Mouse (Mus musculus) left cerebral cortex, adult 18-20 months (tissue): ENCODE results near the gene Daxx. TPM values are rescaled to one million over a fixed set of nuclear protein-coding genes. Genes with fewer than 3 reads are reported as not detected.
"Not testable (repeated sequence)": the region's sequence is repeated elsewhere in the genome, so short reads cannot be mapped to it uniquely, and the experiment has no call there.

Experiments
- DNase-seq, 2 experiments: peaks; one replicate each; pipeline ENCODE4 v3.0.0; 2021 to 2022; ENCODE audit warnings: low spot score in 2 of 2, mixed read lengths in 1 of 2
- long read RNA-seq, 2 experiments: library from polyadenylated mRNA; stranded (forward); transcript quantifications; one replicate each; pipeline ENCODE4 v2.0.0; 2021
- total RNA-seq, 2 experiments: library from RNA; stranded (reverse); gene quantifications; 2 replicates each; pipeline ENCODE4 v1.2.3; 2021

Daxx gene
- total RNA-seq = 10 to 100 TPM; 27.4 to 34.7 TPM
- long read RNA-seq, experiment 1, transcript Daxx-201 (8 exons, 2,581 nt) = major isoform, 21 of 30 reads
- long read RNA-seq, experiment 1, partial matches to known transcripts = 3 of 30 reads
- long read RNA-seq, experiment 1, other reads (novel, unspliced or antisense) = 6 of 30 reads
- long read RNA-seq, experiment 2, transcript Daxx-201 (8 exons, 2,581 nt) = major isoform, 10 of 14 reads
- long read RNA-seq, experiment 2, partial matches to known transcripts = 2 of 14 reads
- long read RNA-seq, experiment 2, other reads (novel, unspliced or antisense) = 2 of 14 reads

DNA sequence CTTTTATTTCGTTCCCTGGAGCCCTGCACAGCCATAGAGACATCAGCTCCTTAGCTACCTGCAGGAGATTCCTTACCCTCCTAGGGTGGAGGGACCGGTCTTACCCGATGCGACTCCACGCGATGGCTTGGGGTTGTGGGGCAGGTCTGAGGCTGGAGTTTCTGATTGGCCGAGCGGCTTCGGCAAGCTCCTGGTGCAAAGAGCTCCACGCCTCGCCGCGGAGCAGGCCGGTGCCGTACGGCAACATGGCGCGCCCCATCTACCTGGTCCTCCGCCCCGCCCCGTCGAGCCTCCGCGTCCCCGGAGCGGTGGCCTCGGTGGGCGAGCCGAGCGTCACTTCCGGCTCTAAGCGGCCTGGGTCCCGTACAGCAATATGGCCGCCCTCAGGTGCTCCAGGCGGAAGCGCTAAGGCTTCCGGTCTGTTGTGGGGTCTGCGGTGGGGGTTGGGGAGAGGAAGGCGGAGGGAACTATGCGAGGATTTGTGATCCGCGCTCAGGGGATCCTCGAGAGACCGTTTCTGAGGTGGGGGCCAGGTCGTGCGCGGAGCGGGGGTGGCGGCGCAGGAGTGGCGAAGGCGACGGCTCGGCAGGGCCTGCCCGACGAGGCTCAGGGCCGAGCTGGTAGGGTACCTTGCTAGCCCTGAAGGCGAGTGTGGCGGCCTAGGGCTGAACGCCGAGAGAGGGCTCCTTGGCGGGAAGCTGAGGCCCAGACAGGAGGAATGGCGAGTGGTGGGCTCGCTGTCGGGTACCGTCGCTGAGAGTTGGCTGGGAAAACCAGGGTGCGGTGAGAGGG lies at the start of gene Daxx:
TSS of gene Daxx (plus strand) at position 338 of the 792 bp plus-strand sequence.
- peak; percentile 97 to 99 for DNase-seq

DNA sequence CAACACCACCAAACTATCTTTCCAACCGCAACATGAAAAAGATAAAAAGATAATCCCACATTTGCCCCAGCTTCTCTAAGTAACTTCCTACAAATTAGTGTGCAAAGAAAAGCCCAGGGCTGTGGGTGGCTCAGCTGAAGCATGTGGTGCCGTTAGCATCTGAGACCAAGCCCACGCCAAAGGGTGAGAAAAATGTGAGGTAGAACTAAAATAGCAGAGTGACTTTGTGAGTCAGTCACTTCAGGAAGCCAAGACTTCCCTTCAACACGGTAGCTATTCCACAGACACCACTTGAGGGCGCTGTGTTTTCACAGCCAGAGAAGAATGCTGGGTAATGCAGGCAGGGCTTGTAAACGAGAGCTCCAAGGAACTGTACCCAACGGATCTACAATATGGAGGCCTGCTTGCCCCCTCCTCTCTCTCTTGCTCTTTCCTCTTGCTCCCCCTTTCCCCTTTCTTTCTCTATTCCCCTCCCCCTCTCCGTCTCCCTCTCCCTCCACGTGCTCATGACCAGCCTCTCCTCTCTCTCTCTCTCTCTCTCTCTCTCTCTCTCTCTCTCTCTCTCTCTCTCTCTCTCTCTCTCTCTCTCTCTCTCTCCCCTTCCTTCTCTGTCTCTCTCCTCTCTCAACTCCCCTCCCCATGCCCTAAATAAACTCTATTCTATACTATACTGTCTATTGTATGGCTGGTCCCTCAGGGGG lies 43.7 kb upstream of the Daxx start:
- peak; percentile 80 to 85 for DNase-seq

DNA sequence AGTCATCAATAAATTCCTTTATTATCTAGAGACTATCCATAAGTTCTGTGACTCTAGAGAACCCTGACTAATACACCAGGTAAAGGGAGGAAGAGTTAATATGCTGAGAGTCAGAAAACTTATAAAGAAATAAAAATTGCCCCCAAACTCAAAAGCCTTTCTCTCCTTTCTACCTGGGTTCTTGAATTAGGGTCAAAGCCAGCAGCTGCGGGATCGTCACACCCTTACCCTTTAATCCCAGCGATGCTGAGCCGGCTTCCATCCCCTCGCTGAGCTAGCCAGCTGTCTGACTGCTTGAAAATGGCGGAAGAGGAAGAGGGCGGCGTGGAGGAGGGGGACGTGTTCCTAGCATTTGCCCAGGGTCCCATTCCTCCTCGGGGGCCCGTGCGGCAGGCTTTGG lies 35.7 kb upstream of the Daxx start, which contains the start of gene Gm7029:
TSS of gene Gm7029 (plus strand) at position 301 of the 400 bp plus-strand sequence.
- not testable (repeated sequence) for DNase-seq

DNA sequence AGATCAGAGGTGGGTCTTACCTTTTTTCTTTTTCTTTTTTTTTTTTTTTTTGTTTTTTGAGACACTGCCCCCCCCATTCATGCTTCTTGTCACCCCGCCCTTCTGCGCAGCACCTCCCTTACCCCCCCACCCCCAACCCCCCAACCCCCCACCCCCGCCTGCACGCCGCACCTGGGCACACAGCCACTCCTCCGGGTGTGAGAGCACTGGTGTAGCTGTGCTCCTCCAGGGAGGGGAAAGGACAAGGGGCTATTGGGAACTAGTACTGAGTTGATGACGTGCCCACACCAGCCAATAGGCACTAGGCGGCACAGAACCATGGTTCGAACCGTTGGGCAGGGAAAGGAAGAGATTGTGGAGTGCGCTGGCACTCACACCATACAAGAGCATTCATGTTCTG lies 34.8 kb upstream of the Daxx start:
- DNase-seq = no peak

DNA sequence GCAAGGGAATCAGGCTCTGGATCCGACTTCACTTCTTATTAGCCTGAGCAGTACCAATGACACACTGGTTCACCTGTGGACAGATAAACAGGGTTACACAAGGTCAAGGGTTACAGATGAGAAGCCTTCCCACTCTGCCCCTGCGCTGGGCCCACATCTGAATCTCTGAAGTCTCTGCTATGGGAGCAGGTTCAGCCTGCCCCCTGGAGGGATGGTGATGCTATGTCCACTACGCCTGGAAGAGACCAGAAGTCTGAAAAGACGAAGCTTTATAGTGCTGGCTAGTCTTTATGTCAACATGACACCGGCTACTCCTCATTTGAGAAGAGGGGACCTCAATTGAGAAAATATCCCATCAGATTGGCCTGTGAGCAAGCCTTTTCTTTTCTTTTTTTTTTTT lies 33.4 kb upstream of the Daxx start:
- peak in 1 of 2 experiments; percentile 7 for DNase-seq

DNA sequence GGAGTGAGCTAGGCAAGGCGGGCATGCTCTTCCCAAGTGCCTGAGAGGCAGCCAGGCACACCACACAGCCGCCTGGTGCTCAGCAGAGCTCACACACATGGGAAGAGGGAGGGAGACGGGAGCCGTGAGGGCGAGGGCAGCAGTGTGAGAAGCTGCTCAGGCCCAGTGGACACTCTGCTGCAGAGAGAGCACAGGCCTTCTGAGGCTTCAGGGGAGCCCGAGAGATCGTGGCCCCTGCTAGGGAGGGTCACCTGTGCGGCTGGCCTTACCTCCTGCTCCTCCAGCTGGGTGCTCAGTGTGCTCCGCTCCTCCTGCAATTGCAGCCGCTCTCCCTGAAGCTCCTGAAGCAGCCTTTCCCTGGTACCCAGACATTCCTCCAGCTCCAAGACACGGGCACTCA lies 24.9 kb upstream of the Daxx start:
- DNase-seq = not testable (repeated sequence)

DNA sequence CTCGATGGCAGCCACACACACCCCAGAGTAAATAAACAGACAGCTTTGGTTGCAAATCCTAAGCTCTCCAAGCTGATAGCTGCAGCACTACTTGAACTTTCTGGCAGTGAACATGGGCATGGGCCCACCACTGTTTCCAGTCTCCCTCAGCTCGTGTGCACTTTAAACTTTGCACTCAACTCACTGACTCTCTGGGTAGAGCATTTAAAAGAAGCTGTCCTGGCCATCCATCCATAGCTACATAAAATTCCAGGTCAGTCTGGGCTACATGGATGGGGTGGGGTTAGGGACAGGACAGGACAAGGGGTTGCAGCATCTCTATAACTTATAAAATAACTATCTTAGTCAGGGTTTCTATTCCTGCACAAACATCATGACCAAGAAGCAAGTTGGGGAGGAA lies 21.4 kb upstream of the Daxx start:
- not testable (repeated sequence) for DNase-seq

DNA sequence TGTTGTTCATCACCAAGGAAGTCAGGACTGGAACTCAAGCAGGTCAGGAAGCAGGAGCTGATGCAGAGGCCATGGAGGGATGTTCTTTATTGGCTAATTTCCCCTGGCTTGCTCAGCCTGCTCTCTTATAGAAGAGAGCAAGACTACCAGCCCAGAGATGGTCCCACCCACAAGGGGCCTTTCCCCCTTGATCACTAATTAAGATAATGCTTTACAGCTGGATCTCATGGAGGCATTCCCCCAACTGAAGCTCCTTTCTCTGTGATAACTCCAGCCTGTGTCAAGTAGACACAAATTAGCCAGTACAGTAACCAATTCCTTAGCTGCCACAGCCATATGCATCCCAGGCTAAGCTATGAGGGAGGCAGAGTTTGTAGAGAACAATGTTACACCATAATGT lies 21.0 kb upstream of the Daxx start:
- DNase-seq = not testable (repeated sequence)

DNA sequence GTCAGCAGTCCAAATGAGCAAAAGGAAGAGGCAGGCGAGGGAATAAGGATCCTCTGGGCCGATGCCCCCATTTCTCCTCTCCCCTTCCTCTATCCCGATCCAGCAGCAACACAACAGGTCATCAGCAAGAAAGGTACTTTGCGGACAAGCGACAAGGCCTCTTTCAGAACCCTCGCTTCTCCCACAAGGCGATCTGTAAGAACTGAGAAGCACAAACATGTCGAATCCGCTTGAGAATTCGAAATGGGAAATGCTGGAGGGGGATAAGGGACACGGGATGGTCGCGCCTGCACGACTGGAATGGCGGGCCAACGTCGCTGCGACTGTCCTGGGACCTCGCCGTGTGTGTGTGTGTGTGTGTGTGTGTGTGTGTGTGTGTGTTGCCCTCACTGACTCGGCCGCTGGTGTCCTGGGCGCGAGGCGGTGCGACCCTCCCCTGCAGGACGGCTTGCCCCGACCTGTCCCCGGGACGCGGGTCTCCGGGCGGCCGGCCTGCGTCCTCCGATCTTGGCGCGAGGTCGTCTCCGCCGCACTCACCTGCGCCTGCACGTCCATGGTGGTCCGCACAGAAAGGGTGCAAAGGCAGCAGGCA lies 19.2 kb upstream of the Daxx start:
- DNase-seq = not testable (repeated sequence)

DNA sequence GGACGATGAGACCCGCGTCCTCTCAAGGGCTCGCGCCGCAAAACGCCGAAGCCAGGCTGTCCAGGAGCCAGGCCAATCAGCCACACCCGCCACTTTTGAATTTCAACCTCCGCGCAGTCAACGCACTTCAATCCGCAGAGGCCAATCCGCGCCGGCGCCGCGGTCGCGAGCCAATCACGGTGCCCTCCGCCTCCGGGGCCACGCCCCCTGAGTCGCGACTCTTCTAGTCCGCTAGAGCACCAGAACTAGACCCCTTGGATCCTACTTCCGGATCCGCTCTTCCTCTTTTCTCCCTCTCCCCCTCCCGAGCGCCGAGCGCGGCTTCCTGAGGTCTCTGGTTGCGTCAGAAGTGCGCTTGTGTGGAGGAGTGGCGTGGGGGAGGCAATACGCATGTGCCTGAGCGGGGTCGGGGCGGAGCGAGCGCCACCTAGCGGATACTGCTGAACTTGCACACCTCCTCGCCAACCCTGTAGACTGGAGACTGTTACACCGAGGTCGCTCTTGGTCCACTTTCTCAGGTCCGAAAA lies 18.6 kb upstream of the Daxx start, which contains the start of gene Kifc1:
TSS of gene Kifc1 (minus strand) at position 129 of the 527 bp plus-strand sequence.
- peak; percentile 99 for DNase-seq

DNA sequence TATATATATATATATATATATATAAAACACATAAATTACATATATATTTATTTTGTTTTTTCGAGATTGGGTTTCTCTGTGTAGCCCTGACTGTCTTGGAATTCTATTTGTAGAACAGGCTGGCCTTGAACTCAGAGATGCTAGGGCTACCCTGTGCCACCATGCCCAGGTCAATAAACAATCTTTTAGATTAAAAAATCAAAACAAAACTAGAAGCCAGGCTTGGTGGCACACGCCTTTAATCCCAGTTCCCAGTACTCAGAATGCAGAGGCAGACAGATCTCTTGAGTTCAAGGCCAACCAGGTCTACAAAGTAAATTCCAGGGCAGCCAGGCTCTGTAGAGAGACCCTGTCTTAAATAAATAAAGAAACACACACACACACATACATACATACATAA lies 17.9 kb upstream of the Daxx start:
- DNase-seq = no peak

DNA sequence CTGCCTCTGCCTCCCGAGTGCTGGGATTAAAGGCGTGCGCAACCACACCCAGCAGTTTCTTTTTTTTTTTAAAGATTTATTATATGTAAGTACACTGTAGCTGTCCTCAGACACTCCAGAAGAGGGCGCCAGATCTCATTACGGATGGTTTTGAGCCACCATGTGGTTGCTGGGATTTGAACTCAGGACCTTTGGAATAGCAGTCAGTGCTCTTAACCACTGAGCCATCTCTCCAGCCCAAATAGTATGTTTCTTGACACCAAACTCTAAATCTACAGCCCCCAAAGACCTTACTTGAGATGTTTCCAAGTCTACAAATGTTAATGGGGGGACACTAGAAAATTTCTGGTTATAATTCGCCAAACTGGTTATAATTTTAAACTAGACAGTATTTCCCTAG lies 17.3 kb upstream of the Daxx start:
- not testable (repeated sequence) for DNase-seq

DNA sequence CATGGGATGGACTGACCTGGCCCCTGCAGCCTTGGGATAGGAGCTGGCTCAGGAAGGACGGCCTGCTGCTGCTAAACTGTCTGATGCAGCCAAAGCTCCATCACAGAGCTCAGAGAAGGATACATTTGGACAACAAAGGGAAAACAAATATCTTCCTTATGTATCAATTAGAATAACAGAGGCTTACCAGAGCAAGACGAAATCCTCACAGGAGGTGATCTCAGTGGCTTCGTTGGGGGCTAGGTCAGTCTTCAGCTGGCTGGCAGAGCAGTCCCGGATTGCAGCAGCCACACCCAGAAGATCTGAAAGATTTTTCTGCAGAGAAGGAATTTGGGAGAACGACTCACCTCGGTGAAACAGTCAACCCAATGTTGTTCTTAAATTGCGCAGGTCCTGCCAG lies 16.8 kb upstream of the Daxx start:
- no peak for DNase-seq

DNA sequence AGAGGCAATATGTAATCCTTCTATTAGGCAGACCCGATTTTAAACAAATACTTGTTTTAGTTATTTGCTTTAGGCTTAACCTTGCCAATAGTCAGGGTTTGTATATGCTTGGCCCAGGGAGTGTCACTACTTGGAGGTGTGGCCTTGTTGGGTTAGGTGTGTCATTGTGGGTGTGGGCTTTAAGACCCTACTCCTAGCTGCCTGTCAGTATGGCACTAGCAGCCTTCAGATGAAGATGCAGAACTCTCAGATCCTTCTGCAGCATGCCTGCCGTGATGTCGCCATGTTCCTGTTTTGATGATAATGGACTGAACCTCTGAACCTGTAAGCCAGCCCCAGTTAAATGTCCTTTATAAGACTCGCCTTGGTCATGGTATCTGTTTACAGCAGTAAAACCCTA lies 16.2 kb upstream of the Daxx start:
- DNase-seq = not testable (repeated sequence)

DNA sequence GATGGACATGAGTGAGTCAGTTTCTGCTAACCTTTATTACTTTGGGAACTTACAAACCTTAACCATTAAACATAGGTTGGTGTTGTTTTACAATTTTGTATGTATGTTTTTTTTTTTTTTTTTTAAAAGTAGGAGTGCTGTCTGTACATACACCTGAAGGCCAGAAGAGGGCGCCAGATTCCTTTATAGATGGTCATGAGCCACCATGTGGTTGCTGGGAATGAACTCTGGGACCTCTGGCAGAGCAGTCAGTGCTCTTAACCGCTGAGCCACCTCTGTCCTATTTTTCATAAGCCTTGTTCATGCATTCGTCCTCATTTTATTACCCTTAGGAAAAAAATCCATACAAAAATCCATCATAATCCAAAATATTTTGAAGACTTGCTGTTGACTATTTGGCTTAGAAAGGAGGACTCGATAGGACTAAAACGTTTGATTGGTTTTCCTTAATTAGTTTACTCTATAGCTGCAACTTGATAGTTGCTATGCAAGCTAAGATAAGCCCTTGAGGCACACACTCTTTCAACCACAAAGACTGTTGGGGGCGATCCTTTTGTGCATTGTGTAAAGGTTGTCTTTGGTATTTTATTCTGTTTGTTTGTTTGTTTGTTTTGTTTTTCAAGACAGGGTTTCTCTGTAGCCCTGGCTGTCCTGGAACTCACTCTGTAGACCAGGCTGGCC lies 12.0 kb upstream of the Daxx start:
- no peak for DNase-seq

DNA sequence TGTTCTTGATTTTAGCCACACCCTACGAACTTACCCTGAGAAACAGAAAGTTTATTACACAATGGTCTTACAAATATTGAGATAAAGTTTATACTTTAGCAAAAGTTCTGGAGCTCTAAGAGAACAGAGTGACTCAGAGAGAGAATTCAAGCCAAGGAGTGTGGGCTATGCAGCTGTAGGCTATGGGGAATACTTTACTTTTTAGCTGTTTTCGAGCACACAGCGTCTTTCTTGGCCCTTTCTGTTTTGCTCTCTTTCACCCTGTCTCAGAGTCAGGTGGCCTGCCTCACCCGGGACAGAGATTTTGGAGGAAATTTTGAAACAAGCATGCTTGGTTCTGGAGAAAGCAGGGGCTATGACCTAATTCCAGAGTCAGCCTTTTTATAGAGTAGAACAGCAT lies 11.0 kb upstream of the Daxx start:
- DNase-seq = not testable (repeated sequence)

DNA sequence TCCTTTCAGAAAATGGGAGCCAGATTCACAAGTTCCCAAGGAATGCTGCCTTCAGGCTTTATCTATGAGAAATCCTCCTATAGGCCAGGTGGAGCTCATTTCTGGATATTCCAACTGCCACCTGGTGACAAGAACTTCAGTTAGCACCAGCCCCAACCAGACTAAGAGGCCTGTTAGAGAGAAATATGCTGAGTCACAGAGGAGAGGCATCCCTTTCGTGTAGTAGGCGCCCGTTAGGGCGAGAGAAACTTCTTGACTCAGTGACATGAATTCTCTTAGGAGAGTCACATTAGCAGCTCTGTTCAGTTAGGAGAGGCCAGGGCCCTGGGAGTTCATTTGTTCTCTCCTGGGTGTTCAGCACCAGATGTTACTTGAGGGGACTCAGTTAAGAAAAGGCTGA lies 9.6 kb upstream of the Daxx start:
- no peak for DNase-seq

DNA sequence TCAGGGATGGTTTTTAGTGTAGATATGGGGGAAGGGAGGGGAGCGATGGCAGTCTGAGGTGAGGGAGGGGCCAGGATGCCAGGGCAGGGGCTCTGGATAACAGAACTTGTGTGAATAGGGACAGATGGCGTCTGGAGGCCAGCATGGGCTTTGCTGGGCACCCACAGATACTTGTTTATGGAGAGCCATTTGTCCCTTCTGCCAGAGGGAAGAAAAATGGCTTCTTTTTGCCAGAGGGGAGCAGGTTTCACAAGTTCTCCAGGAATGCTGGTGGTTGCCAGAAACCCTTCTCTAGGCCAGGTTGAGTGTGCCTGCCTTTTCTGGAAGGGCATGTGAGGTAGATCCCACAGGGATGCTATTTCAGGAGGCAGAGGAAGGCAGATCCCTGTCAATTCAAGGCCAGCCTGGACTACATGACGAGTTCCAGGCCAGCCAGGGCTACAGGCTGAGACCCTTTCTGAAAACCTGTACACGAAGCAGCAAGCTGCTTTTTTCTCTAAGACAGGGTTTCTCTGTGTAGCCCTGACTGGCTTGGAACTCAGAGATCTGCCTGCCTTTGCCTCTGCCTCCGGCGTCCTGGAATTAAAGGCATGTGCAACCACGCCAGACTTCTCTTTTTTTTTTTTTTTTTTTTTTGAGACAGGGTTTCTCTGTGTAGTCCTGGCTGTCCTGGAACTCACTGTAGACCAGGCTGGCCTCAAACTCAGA lies 8.8 kb upstream of the Daxx start:
- DNase-seq = no peak

DNA sequence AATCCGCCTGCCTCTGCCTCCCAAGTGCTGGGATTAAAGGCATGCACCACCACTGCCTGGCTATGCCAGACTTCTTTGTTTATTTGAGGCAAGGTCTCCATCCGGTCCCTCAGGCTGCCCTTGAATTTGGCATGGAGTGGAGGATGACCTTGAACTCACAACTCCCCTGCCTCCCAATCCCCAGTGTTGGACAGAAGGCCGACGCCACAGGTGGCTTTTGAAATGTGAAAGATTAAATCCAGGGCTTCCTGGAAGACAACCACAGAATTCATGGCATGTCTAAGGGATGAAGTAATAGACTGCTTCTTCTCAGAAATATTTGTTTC lies 8.3 kb upstream of the Daxx start:
- DNase-seq = no peak

DNA sequence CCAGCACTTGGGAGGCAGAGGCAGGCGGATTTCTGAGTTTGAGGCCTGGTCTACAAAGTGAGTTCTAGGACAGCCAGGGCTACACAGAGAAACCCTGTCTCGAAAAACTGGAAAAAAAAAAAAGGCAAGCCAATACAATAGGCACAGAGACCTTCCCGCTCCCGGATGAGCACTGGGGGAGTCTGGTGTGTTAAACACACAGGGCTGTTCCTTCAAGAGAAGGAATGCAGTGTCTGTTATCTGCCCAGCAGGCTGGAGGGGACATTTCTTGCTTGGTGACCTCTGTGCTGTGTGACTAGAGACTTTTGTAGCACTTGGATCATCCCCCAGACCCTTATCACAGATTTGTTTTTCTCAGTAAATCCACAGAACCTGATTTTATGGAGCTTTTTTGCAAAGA lies 7.6 kb upstream of the Daxx start:
- no peak for DNase-seq
